Mouse (Mus musculus) ES-E14 (cell line): ENCODE measurements around the gene Eya2. TPM values are rescaled to one million over a fixed set of nuclear protein-coding genes. Genes with fewer than 3 reads are reported as not detected.

Experiments
- DNase-seq: peaks from one replicate; pipeline ENCODE4 v3.0.0-alpha.2; 2013; ENCODE audit warnings: low read depth, low spot score
- H3K27ac ChIP-seq: 2 replicates; pipeline ENCODE4 v1.5.1; 2012; ENCODE audit warnings: low read depth, mild to moderate bottlenecking, low read length, moderate library complexity, mixed read lengths; ENCODE audit not compliant: poor library complexity, insufficient read depth, severe bottlenecking
- H3K36me3 ChIP-seq: 2 replicates; pipeline ENCODE4 v1.6.1; 2012; ENCODE audit warnings: mild to moderate bottlenecking, low read length, moderate library complexity, mixed read lengths; ENCODE audit not compliant: control insufficient read depth, poor library complexity, insufficient read depth, severe bottlenecking
- H3K4me1 ChIP-seq, 2 experiments: fragments of 150-350 bp in 1 of 2; sonication (generic) in 1 of 2; 2 replicates each; pipeline ENCODE4 v1.6.1; 2012; ENCODE audit warnings: low read length in 2 of 2, mild to moderate bottlenecking in 1 of 2, mixed read lengths in 1 of 2; ENCODE audit not compliant: control insufficient read depth in 2 of 2, insufficient read depth in 2 of 2, poor library complexity in 1 of 2
- H3K4me3 ChIP-seq, 2 experiments: fragments of 150-350 bp in 1 of 2; sonication (generic) in 1 of 2; 2 replicates each; pipeline ENCODE4 v1.5.1; 2012; ENCODE audit warnings: low read length in 2 of 2, low read depth in 1 of 2, mild to moderate bottlenecking in 1 of 2, mixed read lengths in 1 of 2; ENCODE audit not compliant: insufficient read depth in 1 of 2, poor library complexity in 1 of 2, severe bottlenecking in 1 of 2
- H3K9ac ChIP-seq: 2 replicates; pipeline ENCODE4 v1.6.1; 2012; ENCODE audit warnings: low read depth, mild to moderate bottlenecking, low read length, mixed read lengths; ENCODE audit not compliant: poor library complexity, insufficient read depth, severe bottlenecking
- H3K9me3 ChIP-seq: fragments of 150-350 bp; sonication (generic); 2 replicates; pipeline ENCODE4 v1.6.1; 2012; ENCODE audit warnings: low read depth, mild to moderate bottlenecking, low read length; ENCODE audit not compliant: control insufficient read depth, insufficient read depth
- CHD2 ChIP-seq: IDR thresholded peaks from 2 replicates; pipeline ENCODE4 v1.6.1; 2014; ENCODE audit warnings: mild to moderate bottlenecking, low read depth, low read length, inconsistent platforms
- HCFC1 ChIP-seq: IDR thresholded peaks from 2 replicates; pipeline ENCODE4 v1.6.1; 2012; ENCODE audit warnings: low read length, inconsistent platforms, borderline replicate concordance; ENCODE audit not compliant: insufficient read depth
- MAFK ChIP-seq: IDR thresholded peaks from 2 replicates; pipeline ENCODE4 v1.6.1; 2014; ENCODE audit warnings: mild to moderate bottlenecking, low read depth, low read length, inconsistent platforms; ENCODE audit not compliant: insufficient read depth
- ZC3H11A ChIP-seq: IDR thresholded peaks from 2 replicates; pipeline ENCODE4 v1.6.1; 2012; ENCODE audit warnings: low read depth, mild to moderate bottlenecking, inconsistent platforms, low read length, borderline replicate concordance
- ZNF384 ChIP-seq: IDR thresholded peaks from 2 replicates; pipeline ENCODE4 v1.6.1; 2012; ENCODE audit warnings: low read depth, low read length, inconsistent platforms
- in situ Hi-C, 2 experiments: fragments of 600-800 bp; cut with MboI; formaldehyde crosslinking; loops; one replicate each; pipeline ENCODE4 v1.15.1; 2025; ENCODE audit warnings: low sequenced_read_pairs in 2 of 2, inconsistent platforms in 1 of 2; ENCODE audit not compliant: unreplicated experiment in 2 of 2
- total RNA-seq: library from RNA; depleted of rRNA; stranded (reverse); fragments of 300-350 nt; gene quantifications from 2 replicates; pipeline ENCODE4 v1.2.3, GENCODE M21; 2012

Gene Eya2
- total RNA-seq, 1 experiment = 0.40 TPM

- TF ChIP-seq HCFC1 (no peak), CHD2 (no peak), MAFK (no peak), ZNF384 (no peak), ZC3H11A (no peak)
- Histone ChIP-seq H3K36me3 (peaks cover 21% of the 10 kb centered on the region), H3K9me3 (no peaks in the 10 kb centered on the region), H3K4me3 (peak overlapping the region; percentile 49 to 88), H3K27ac (peak overlapping the region; percentile 93), H3K4me1 (peaks cover 7 to 15% of the 10 kb centered on the region in 2 experiments; a peak in 2 of 4 replicates), H3K9ac (peak overlapping the region; percentile 73)
- DNase-seq = peak; percentile 97
- in situ Hi-C loops = no loop called here
These were observed 213.5 kb downstream of the Eya2 start for GRCm38 (mm10) chr2:165808179-165808975.

- peak overlapping the region; percentile 93 for H3K27ac ChIP-seq
- no peak for TF ChIP-seq ZC3H11A
- peak overlapping the region in 1 of 2 experiments; percentile 0; a peak in 1 of 4 replicates for H3K4me3 ChIP-seq
- no peak for DNase-seq
- in situ Hi-C loops = no loop called here
- no peaks in the 10 kb centered on the region for H3K9me3 ChIP-seq
- peaks cover 7 to 19% of the 10 kb centered on the region in 2 experiments; a peak in 2 of 4 replicates for H3K4me1 ChIP-seq
- H3K36me3 ChIP-seq = peaks cover 28% of the 10 kb centered on the region
- peak overlapping the region; percentile 23 for H3K9ac ChIP-seq
These were observed 214.3 kb downstream of the Eya2 start for GRCm38 (mm10) chr2:165809091-165809490.

GRCm38 (mm10) chr2:165809901-165810477 lies 215.2 kb downstream of the Eya2 start:
- peaks cover 7 to 15% of the 10 kb centered on the region in 2 experiments; a peak in 2 of 4 replicates for H3K4me1 ChIP-seq
- DNase-seq = peak; percentile 89
- peak overlapping the region; percentile 71 to 88 for H3K4me3 ChIP-seq
- TF ChIP-seq HCFC1 (no peak), ZNF384 (no peak), CHD2 (no peak; the same call in none of the 2 replicates), MAFK (no peak), ZC3H11A (no peak)
- H3K9me3 ChIP-seq = no peaks in the 10 kb centered on the region
- peak overlapping the region; percentile 91 for H3K9ac ChIP-seq
- peaks cover 37% of the 10 kb centered on the region for H3K36me3 ChIP-seq
- H3K27ac ChIP-seq = peak overlapping the region; percentile 98
- in situ Hi-C loops = no loop called here

GRCm38 (mm10) chr2:165811536-165811935 lies 216.7 kb downstream of the Eya2 start:
- TF ChIP-seq HCFC1 (no peak), ZC3H11A (peak; percentile 31; the same call in 1 of the 2 replicates)
- no peak for DNase-seq
- Histone ChIP-seq H3K9me3 (no peaks in the 10 kb centered on the region), H3K27ac (peak overlapping the region; percentile 98; the same call in 1 of the 2 replicates), H3K4me1 (peaks cover 3 to 16% of the 10 kb centered on the region in 2 experiments; a peak in 2 of 4 replicates), H3K4me3 (peak overlapping the region; percentile 71 to 88), H3K9ac (peak overlapping the region; percentile 91), H3K36me3 (peaks cover 50% of the 10 kb centered on the region)
- in situ Hi-C loops = no loop called here
